Mouse (Mus musculus) heart, adult 2 months (tissue): Measurements from ENCODE around the gene Snx25. TPM values are rescaled to one million over a fixed set of nuclear protein-coding genes. Genes with fewer than 3 reads are reported as not detected.

ENCODE experiments used
- DNase-seq, 2 experiments: peaks; one replicate each; pipeline ENCODE4 v3.0.0; 2021
- H3K27ac ChIP-seq: fragments of 200-600 bp; 2 replicates; pipeline ENCODE4 v1.8.1; 2022
- H3K27me3 ChIP-seq: fragments of 200-500 bp; 2 replicates; pipeline ENCODE4 v1.6.1; 2012; ENCODE audit warnings: mild to moderate bottlenecking, low read length, inconsistent platforms, mixed read lengths; ENCODE audit not compliant: control insufficient read depth, insufficient read depth
- H3K36me3 ChIP-seq: fragments of 200-500 bp; 2 replicates; pipeline ENCODE4 v1.6.1; 2012; ENCODE audit warnings: low read length, inconsistent platforms; ENCODE audit not compliant: control insufficient read depth, insufficient read depth
- H3K4me1 ChIP-seq: fragments of 200-500 bp; 2 replicates; pipeline ENCODE4 v1.6.1; 2011; ENCODE audit warnings: low read length; ENCODE audit not compliant: control insufficient read depth, insufficient read depth
- H3K4me3 ChIP-seq: fragments of 200-600 bp; 2 replicates; pipeline ENCODE4 v1.8.1; 2022
- H3K79me2 ChIP-seq: fragments of 200-500 bp; replicated peaks from 2 replicates; pipeline ENCODE4 v1.6.1; 2012; ENCODE audit warnings: mild to moderate bottlenecking, inconsistent platforms, low read length, moderate library complexity, mixed read lengths; ENCODE audit not compliant: control insufficient read depth, insufficient read depth
- H3K9ac ChIP-seq: fragments of 200-500 bp; 2 replicates; pipeline ENCODE4 v1.6.1; 2012; ENCODE audit warnings: low read depth, mild to moderate bottlenecking, control low read depth, inconsistent platforms, low read length, mixed read lengths
- CTCF ChIP-seq: fragments of 200-600 bp; IDR thresholded peaks from 2 replicates; pipeline ENCODE4 v1.8.1; 2022; ENCODE audit warnings: antibody characterized with exemption, mild to moderate bottlenecking, moderate library complexity
- EP300 ChIP-seq: fragments of 200-500 bp; IDR thresholded peaks from 2 replicates; pipeline ENCODE4 v1.6.1; 2011; ENCODE audit warnings: low read depth, low read length, control low read depth; ENCODE audit not compliant: insufficient read depth
- POLR2A ChIP-seq: fragments of 200-500 bp; IDR thresholded peaks from 2 replicates; pipeline ENCODE4 v1.6.1; 2011; ENCODE audit warnings: mild to moderate bottlenecking, low read depth, low read length, control low read depth; ENCODE audit not compliant: insufficient read depth
- WGBS: fragments of 180-500 bp; shearing (Covaris S2); methylation state at CpG from one replicate; pipeline ENCODE4 v1.1.7; 2018; 5-methylcytosine and 5-hydroxymethylcytosine counted together
- intact Hi-C: fragments of 180-260 bp; cut with DNase I; formaldehyde crosslinking; loops from one replicate; pipeline ENCODE4 v1.15.1; 2025
- polyA plus RNA-seq: library from polyadenylated mRNA; depleted of rRNA; stranded (reverse); fragments of >200 nt; gene quantifications from 2 replicates; pipeline ENCODE4 v1.2.3, GENCODE M21; 2012; rRNA removed
- total RNA-seq, 2 experiments: library from RNA; stranded (reverse); gene quantifications; 2 replicates each; pipeline ENCODE4 v1.2.3; 2021

The Snx25 gene
- total and polyA plus RNA-seq, 3 experiments: 3.2 to 8.8 (median 7.1) TPM

GRCm38 (mm10) chr8:45990631-45991310 is 161.2 kb downstream of the Snx25 start:
- Histone ChIP-seq H3K79me2 (no peaks in the 10 kb centered on the region), H3K27me3 (no peaks in the 10 kb centered on the region), H3K4me1 (no peaks in the 10 kb centered on the region), H3K36me3 (no peaks in the 10 kb centered on the region; the same call in 1 of the 2 replicates), H3K4me3 (no peak overlapping the region), H3K27ac (no peak overlapping the region), H3K9ac (no peak overlapping the region)
- intact Hi-C loops: no loop called here
- WGBS: 90% methylated on average over 4 of the region's 4 CpGs
- no peak for TF ChIP-seq POLR2A
- no peak for DNase-seq

GRCm38 (mm10) chr8:45988189-45988588 is 163.8 kb downstream of the Snx25 start:
- Histone ChIP-seq H3K4me1 (no peaks in the 10 kb centered on the region), H3K79me2 (no peaks in the 10 kb centered on the region), H3K36me3 (no peaks in the 10 kb centered on the region; the same call in 1 of the 2 replicates), H3K9ac (no peak overlapping the region), H3K27me3 (no peaks in the 10 kb centered on the region), H3K4me3 (no peak overlapping the region), H3K27ac (no peak overlapping the region)
- no peak for DNase-seq
- TF ChIP-seq CTCF (no peak), EP300 (no peak), POLR2A (no peak)
- intact Hi-C loops: no loop called here
- 53% methylated on average over 2 of the region's 2 CpGs for WGBS

GRCm38 (mm10) chr8:45986665-45987064 is 165.3 kb downstream of the Snx25 start:
- WGBS: 61% methylated on average over 3 of the region's 3 CpGs
- TF ChIP-seq POLR2A: no peak
- TF ChIP-seq EP300: no peak
- no peak for TF ChIP-seq CTCF
- no peak overlapping the region for H3K27ac ChIP-seq
- H3K27me3 ChIP-seq: no peaks in the 10 kb centered on the region
- no peak overlapping the region for H3K4me3 ChIP-seq
- H3K9ac ChIP-seq: no peak overlapping the region
- intact Hi-C loops: no loop called here
- no peaks in the 10 kb centered on the region; the same call in 1 of the 2 replicates for H3K36me3 ChIP-seq
- no peak for DNase-seq
- no peaks in the 10 kb centered on the region for H3K79me2 ChIP-seq
- no peaks in the 10 kb centered on the region for H3K4me1 ChIP-seq

Other genes starting within 250 kb of the Snx25 start
- gene Ccdc110, start 217.5 kb downstream of the Snx25 start, total RNA-seq: not detected
- gene Ccdc110, start 217.5 kb downstream of the Snx25 start, polyA plus RNA-seq: not detected in 2 replicates
- under 1 TPM; 0.59 to 0.76 TPM for gene 1700029J07Rik, start 176.9 kb downstream of the Snx25 start, total RNA-seq
- 0.66 and 0.94 TPM in 2 replicates for gene 1700029J07Rik, start 176.9 kb downstream of the Snx25 start, polyA plus RNA-seq
- 10 to 100 TPM; 25.3 to 25.9 TPM for gene Ufsp2, start 176.6 kb downstream of the Snx25 start, total RNA-seq
- 12.1 and 27.1 TPM in 2 replicates for gene Ufsp2, start 176.6 kb downstream of the Snx25 start, polyA plus RNA-seq
- 1 to 10 TPM in 1 of 2 experiments, under 1 TPM in 1; 0.55 to 1.3 TPM for gene Lrp2bp, start 152.9 kb downstream of the Snx25 start, total RNA-seq
- 0.61 and 1.4 TPM in 2 replicates for gene Lrp2bp, start 152.9 kb downstream of the Snx25 start, polyA plus RNA-seq
- 1 to 10 TPM; 4.5 TPM for gene Ankrd37, start 146.5 kb downstream of the Snx25 start, total RNA-seq
- gene Ankrd37, start 146.5 kb downstream of the Snx25 start, polyA plus RNA-seq: 5.2 and 7.1 TPM in 2 replicates
- gene Cfap97, start 388 bp downstream of the Snx25 start, total RNA-seq: 10 to 100 TPM; 12.2 to 13.6 TPM
- 4.7 and 10.6 TPM in 2 replicates for gene Cfap97, start 388 bp downstream of the Snx25 start, polyA plus RNA-seq
- 1,000 to 10,000 TPM; 4,382 to 5,412 TPM for gene Slc25a4, start 59.1 kb upstream of the Snx25 start, total RNA-seq
- gene Slc25a4, start 59.1 kb upstream of the Snx25 start, polyA plus RNA-seq: 4,929 and 5,477 TPM in 2 replicates
- 1 to 10 TPM; 1.5 to 2.8 TPM for gene Helt, start 142.5 kb upstream of the Snx25 start, total RNA-seq
- 1.3 TPM in 2 replicates for gene Helt, start 142.5 kb upstream of the Snx25 start, polyA plus RNA-seq